Mouse (Mus musculus): ENCODE measurements around the gene Vmn1r111. TPM values are rescaled to one million over a fixed set of nuclear protein-coding genes. Genes with fewer than 3 reads are reported as not detected.
"Not testable (repeated sequence)": the region's sequence is repeated elsewhere in the genome, so short reads cannot be mapped to it uniquely, and the experiment has no call there.

Gene Vmn1r111
- polyA plus RNA-seq (2012; rRNA removed) (not detected in 2 replicates), polyA plus RNA-seq (2014; fragmentation: Nextera tagmentation; extraction: Ambion mirVana) (not detected in 2 replicates)

DNA sequence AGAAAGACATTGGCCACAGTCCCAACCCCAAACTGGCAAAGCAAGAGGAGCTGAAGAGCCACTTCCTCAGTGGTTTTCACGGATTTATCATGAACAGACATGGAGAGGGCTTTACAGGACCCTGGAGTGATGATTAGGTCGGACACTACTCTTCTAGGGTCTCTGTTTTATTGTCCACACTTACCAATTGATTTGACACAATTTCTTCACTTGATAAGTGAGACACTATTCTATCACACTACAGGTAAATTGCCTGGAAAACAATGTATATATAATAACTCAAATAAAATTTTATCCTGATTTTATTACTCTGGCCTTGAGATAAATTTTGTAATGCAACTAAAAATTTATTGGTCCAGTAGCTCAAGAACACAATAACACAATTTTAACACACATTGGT, at the start of gene Vmn1r111:
TSS of gene Vmn1r111 (minus strand) at position 101 of the 400 bp plus-strand sequence.
- H3K27ac ChIP-seq (replicated peaks; ENCODE audit: low read depth, low read length); H3K9me3 ChIP-seq (ENCODE audit: control insufficient read depth, low read length); H3K4me1 ChIP-seq (ENCODE audit: control insufficient read depth, insufficient read depth, low read length); H3K4me3 ChIP-seq (replicated peaks; ENCODE audit: low read length); H3K36me3 ChIP-seq (ENCODE audit: control insufficient read depth, insufficient read depth, low read length); DNase-seq (ENCODE audit: low spot score); H3K4me2 ChIP-seq (replicated peaks; ENCODE audit: low read depth, low read length, severe bottlenecking); ATAC-seq (ENCODE audit: low FRiP score, low read depth); H3K9ac ChIP-seq (ENCODE audit: low read depth, low read length, severe bottlenecking); H3K27me3 ChIP-seq (ENCODE audit: control insufficient read depth, insufficient read depth, low read length): not testable (repeated sequence)
- no CpG with 5 or more reads among the region's 2 CpGs for WGBS

- no CpG with 5 or more reads among the region's 1 CpGs for WGBS
- H3K36me3 ChIP-seq (ENCODE audit: control insufficient read depth, insufficient read depth, low read length); H3K9ac ChIP-seq (ENCODE audit: low read depth, low read length, severe bottlenecking); H3K27ac ChIP-seq (replicated peaks; ENCODE audit: low read depth, low read length); H3K27me3 ChIP-seq (ENCODE audit: control insufficient read depth, insufficient read depth, low read length); H3K9me3 ChIP-seq (ENCODE audit: control insufficient read depth, low read length); H3K4me1 ChIP-seq (ENCODE audit: control insufficient read depth, insufficient read depth, low read length); ATAC-seq (ENCODE audit: low FRiP score, low read depth); DNase-seq (ENCODE audit: low spot score); H3K4me2 ChIP-seq (replicated peaks; ENCODE audit: low read depth, low read length, severe bottlenecking); H3K4me3 ChIP-seq (replicated peaks; ENCODE audit: low read length): not testable (repeated sequence)
Measured at GRCm38 (mm10) chr7:20730524-20730923, 27.5 kb upstream of the Vmn1r111 start, which contains the start of gene Gm10668. Gene Gm10668 (minus strand): TSS chr7:20730624.

DNA sequence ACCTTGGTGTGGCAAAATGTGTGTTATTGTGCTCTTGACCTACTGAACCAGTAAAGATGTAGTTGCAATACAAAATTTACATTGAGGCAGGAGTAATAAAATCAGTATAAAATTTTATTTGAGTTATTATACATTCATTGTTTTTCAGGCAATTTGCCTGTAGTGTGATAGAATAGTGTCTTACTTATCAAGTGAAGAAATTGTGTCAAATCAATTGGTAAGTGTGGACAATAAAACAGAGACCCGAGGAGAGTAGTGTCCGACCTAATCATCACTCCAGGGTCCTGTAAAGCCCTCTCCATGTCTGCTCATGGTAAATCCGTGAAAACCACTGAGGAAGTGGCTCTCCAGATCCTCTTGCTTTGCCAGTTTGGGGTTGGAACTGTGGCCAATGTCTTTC, 34.4 kb downstream of the Vmn1r111 start, which contains the start of gene Vmn1r107:
TSS of gene Vmn1r107 (plus strand) at position 301 of the 400 bp plus-strand sequence.
- not testable (repeated sequence) for H3K9me3 ChIP-seq (ENCODE audit: control insufficient read depth, low read length); H3K27me3 ChIP-seq (ENCODE audit: control insufficient read depth, insufficient read depth, low read length); DNase-seq (ENCODE audit: low spot score); ATAC-seq (ENCODE audit: low FRiP score, low read depth); H3K4me1 ChIP-seq (ENCODE audit: control insufficient read depth, insufficient read depth, low read length); H3K36me3 ChIP-seq (ENCODE audit: control insufficient read depth, insufficient read depth, low read length); H3K4me2 ChIP-seq (replicated peaks; ENCODE audit: low read depth, low read length, severe bottlenecking); H3K27ac ChIP-seq (replicated peaks; ENCODE audit: low read depth, low read length); H3K9ac ChIP-seq (ENCODE audit: low read depth, low read length, severe bottlenecking); H3K4me3 ChIP-seq (replicated peaks; ENCODE audit: low read length)
- no CpG with 5 or more reads among the region's 3 CpGs for WGBS

Other genes with a start within 250 kb of the Vmn1r111 start
- gene Gm10670, start 228.3 kb downstream of the Vmn1r111 start, polyA plus RNA-seq (2012; rRNA removed): not detected in 2 replicates
- not detected in 2 replicates for gene Gm10670, start 228.3 kb downstream of the Vmn1r111 start, polyA plus RNA-seq (2014; fragmentation: Nextera tagmentation; extraction: Ambion mirVana)
- gene Vmn1r103, start 192.7 kb downstream of the Vmn1r111 start, polyA plus RNA-seq (2012; rRNA removed): not detected in 2 replicates
- not detected in 2 replicates for gene Vmn1r103, start 192.7 kb downstream of the Vmn1r111 start, polyA plus RNA-seq (2014; fragmentation: Nextera tagmentation; extraction: Ambion mirVana)
- gene Vmn1r104, start 169.4 kb downstream of the Vmn1r111 start, polyA plus RNA-seq (2012; rRNA removed): not detected in 2 replicates
- not detected in 2 replicates for gene Vmn1r104, start 169.4 kb downstream of the Vmn1r111 start, polyA plus RNA-seq (2014; fragmentation: Nextera tagmentation; extraction: Ambion mirVana)
- not detected in 2 replicates for gene Gm5726, start 157.5 kb downstream of the Vmn1r111 start, polyA plus RNA-seq (2012; rRNA removed)
- gene Gm5726, start 157.5 kb downstream of the Vmn1r111 start, polyA plus RNA-seq (2014; fragmentation: Nextera tagmentation; extraction: Ambion mirVana): not detected in 2 replicates
- not detected in 2 replicates for gene Gm4141, start 127.0 kb downstream of the Vmn1r111 start, polyA plus RNA-seq (2012; rRNA removed)
- not detected in 2 replicates for gene Gm4141, start 127.0 kb downstream of the Vmn1r111 start, polyA plus RNA-seq (2014; fragmentation: Nextera tagmentation; extraction: Ambion mirVana)
- gene Gm4513, start 104.2 kb downstream of the Vmn1r111 start, polyA plus RNA-seq (2012; rRNA removed): not detected in 2 replicates
- gene Gm4513, start 104.2 kb downstream of the Vmn1r111 start, polyA plus RNA-seq (2014; fragmentation: Nextera tagmentation; extraction: Ambion mirVana): not detected in 2 replicates
- gene Vmn1r107, start 34.3 kb downstream of the Vmn1r111 start, polyA plus RNA-seq (2012; rRNA removed): not detected in 2 replicates
- not detected in 2 replicates for gene Vmn1r107, start 34.3 kb downstream of the Vmn1r111 start, polyA plus RNA-seq (2014; fragmentation: Nextera tagmentation; extraction: Ambion mirVana)
- gene Gm10668, start 27.4 kb upstream of the Vmn1r111 start, polyA plus RNA-seq (2012; rRNA removed): not detected in 2 replicates
- not detected in 2 replicates for gene Gm10668, start 27.4 kb upstream of the Vmn1r111 start, polyA plus RNA-seq (2014; fragmentation: Nextera tagmentation; extraction: Ambion mirVana)
- not detected in 2 replicates for gene Vmn1r112, start 68.0 kb upstream of the Vmn1r111 start, polyA plus RNA-seq (2012; rRNA removed)
- gene Vmn1r112, start 68.0 kb upstream of the Vmn1r111 start, polyA plus RNA-seq (2014; fragmentation: Nextera tagmentation; extraction: Ambion mirVana): not detected in 2 replicates
- gene Vmn1r113, start 84.1 kb upstream of the Vmn1r111 start, polyA plus RNA-seq (2012; rRNA removed): not detected in 2 replicates
- not detected in 2 replicates for gene Vmn1r113, start 84.1 kb upstream of the Vmn1r111 start, polyA plus RNA-seq (2014; fragmentation: Nextera tagmentation; extraction: Ambion mirVana)
- gene Vmn1r114, start 109.0 kb upstream of the Vmn1r111 start, polyA plus RNA-seq (2012; rRNA removed): not detected in 2 replicates
- gene Vmn1r114, start 109.0 kb upstream of the Vmn1r111 start, polyA plus RNA-seq (2014; fragmentation: Nextera tagmentation; extraction: Ambion mirVana): not detected in 2 replicates
- gene Vmn1r115, start 141.8 kb upstream of the Vmn1r111 start, polyA plus RNA-seq (2012; rRNA removed): not detected in 2 replicates
- not detected in 2 replicates for gene Vmn1r115, start 141.8 kb upstream of the Vmn1r111 start, polyA plus RNA-seq (2014; fragmentation: Nextera tagmentation; extraction: Ambion mirVana)
- gene Vmn1r116, start 169.0 kb upstream of the Vmn1r111 start, polyA plus RNA-seq (2012; rRNA removed): not detected in 2 replicates
- not detected in 2 replicates for gene Vmn1r116, start 169.0 kb upstream of the Vmn1r111 start, polyA plus RNA-seq (2014; fragmentation: Nextera tagmentation; extraction: Ambion mirVana)
- gene Vmn1r117, start 180.9 kb upstream of the Vmn1r111 start, polyA plus RNA-seq (2012; rRNA removed): not detected in 2 replicates
- gene Vmn1r117, start 180.9 kb upstream of the Vmn1r111 start, polyA plus RNA-seq (2014; fragmentation: Nextera tagmentation; extraction: Ambion mirVana): not detected in 2 replicates
- not detected in 2 replicates for gene Vmn1r118, start 209.1 kb upstream of the Vmn1r111 start, polyA plus RNA-seq (2012; rRNA removed)
- gene Vmn1r118, start 209.1 kb upstream of the Vmn1r111 start, polyA plus RNA-seq (2014; fragmentation: Nextera tagmentation; extraction: Ambion mirVana): not detected in 2 replicates